Mouse (Mus musculus): ENCODE measurements at regions not wholly inside any gene's neighbourhood (a gene's known extent, or its start where the extent isn't known, plus 50 kb on each side); places are given as distances from the start of the nearest gene placed in this dataset.

- peak; percentile 91 for ATAC-seq (replicated peaks; ENCODE audit: poor library complexity)
Measured at GRCm38 (mm10) chr11:23169742-23170428, 86.0 kb upstream of the Xpo1 start.

GRCm38 (mm10) chr11:23170813-23171212 lies 85.0 kb upstream of the Xpo1 start:
- ATAC-seq (replicated peaks; ENCODE audit: poor library complexity): no peak

- ATAC-seq (replicated peaks; ENCODE audit: poor library complexity): no peak
Measured at GRCm38 (mm10) chr11:23171760-23172159, 84.1 kb upstream of the Xpo1 start.

- ATAC-seq (replicated peaks; ENCODE audit: poor library complexity): no peak
Measured at GRCm38 (mm10) chr11:23181647-23182046, 74.2 kb upstream of the Xpo1 start.

- ATAC-seq (replicated peaks; ENCODE audit: poor library complexity): no peak
Measured at GRCm38 (mm10) chr11:23185211-23185610, 70.6 kb upstream of the Xpo1 start.

- no peak for ATAC-seq (replicated peaks; ENCODE audit: poor library complexity)
Measured at GRCm38 (mm10) chr11:23201701-23202449, 54.0 kb upstream of the Xpo1 start.

- no peak for ATAC-seq (replicated peaks; ENCODE audit: poor library complexity)
Measured at GRCm38 (mm10) chr11:23203566-23203965, 52.3 kb upstream of the Xpo1 start.

- no peak for ATAC-seq (replicated peaks; ENCODE audit: poor library complexity)
Measured at GRCm38 (mm10) chr11:23204041-23204440, 51.8 kb upstream of the Xpo1 start.
